Mouse (Mus musculus) mature B cell (primary cell): Measurements from ENCODE around the gene Tbc1d9.

Experiments
- in situ Hi-C: fragments of 300-500 bp; cut with MboI; formaldehyde crosslinking; loops from 2 replicates; pipeline ENCODE4 v1.14.3; 2019

Gene Tbc1d9

GRCm38 (mm10) chr8:83177317-83178195 lies 12.4 kb downstream of the Tbc1d9 start:
- in situ Hi-C loops: loop anchor here (10.0 kb wide), 1 partner anchor 313 kb away; the partner anchor contains the start of gene Rnf150

GRCm38 (mm10) chr8:83178228-83178742 lies 13.1 kb downstream of the Tbc1d9 start:
- in situ Hi-C loops: loop anchor here (10.0 kb wide), 1 partner anchor 313 kb away; the partner anchor contains the start of gene Rnf150

GRCm38 (mm10) chr8:83181851-83182482 lies 16.8 kb downstream of the Tbc1d9 start:
- in situ Hi-C loops: no loop called here

- in situ Hi-C loops: no loop called here
Measured at GRCm38 (mm10) chr8:83182784-83183183, 17.6 kb downstream of the Tbc1d9 start.

- in situ Hi-C loops: no loop called here
Measured at GRCm38 (mm10) chr8:83186376-83186775, 21.2 kb downstream of the Tbc1d9 start.

- in situ Hi-C loops: no loop called here
Measured at GRCm38 (mm10) chr8:83187363-83187962, 22.3 kb downstream of the Tbc1d9 start.

- in situ Hi-C loops: no loop called here
Measured at GRCm38 (mm10) chr8:83189538-83190095, 24.5 kb downstream of the Tbc1d9 start.

GRCm38 (mm10) chr8:83196088-83196487 lies 30.9 kb downstream of the Tbc1d9 start:
- in situ Hi-C loops: no loop called here

GRCm38 (mm10) chr8:83199715-83200114 lies 34.6 kb downstream of the Tbc1d9 start:
- in situ Hi-C loops: no loop called here

GRCm38 (mm10) chr8:83200191-83201177 lies 35.3 kb downstream of the Tbc1d9 start:
- in situ Hi-C loops: no loop called here

- in situ Hi-C loops: no loop called here
Measured at GRCm38 (mm10) chr8:83202946-83203345, 37.8 kb downstream of the Tbc1d9 start.

GRCm38 (mm10) chr8:83205907-83206306 lies 40.8 kb downstream of the Tbc1d9 start:
- in situ Hi-C loops: no loop called here

GRCm38 (mm10) chr8:83209581-83209980 lies 44.4 kb downstream of the Tbc1d9 start:
- in situ Hi-C loops: no loop called here

- in situ Hi-C loops: no loop called here
Measured at GRCm38 (mm10) chr8:83210676-83211075, 45.5 kb downstream of the Tbc1d9 start.

GRCm38 (mm10) chr8:83215065-83215464 lies 49.9 kb downstream of the Tbc1d9 start:
- in situ Hi-C loops: no loop called here

GRCm38 (mm10) chr8:83216520-83216919 lies 51.4 kb downstream of the Tbc1d9 start:
- in situ Hi-C loops: no loop called here

GRCm38 (mm10) chr8:83217196-83217595 lies 52.0 kb downstream of the Tbc1d9 start:
- in situ Hi-C loops: no loop called here

- in situ Hi-C loops: no loop called here
Measured at GRCm38 (mm10) chr8:83217891-83218290, 52.7 kb downstream of the Tbc1d9 start.

GRCm38 (mm10) chr8:83219392-83219791 lies 54.2 kb downstream of the Tbc1d9 start:
- in situ Hi-C loops: no loop called here

GRCm38 (mm10) chr8:83220746-83221145 lies 55.6 kb downstream of the Tbc1d9 start:
- in situ Hi-C loops: no loop called here
